Mouse (Mus musculus) kidney, adult 2 months (tissue): ENCODE measurements around the gene Bcat2. TPM values are rescaled to one million over a fixed set of nuclear protein-coding genes. Genes with fewer than 3 reads are reported as not detected.
A peak's percentile ranks its signal among the peaks of the same experiment; 100 is the strongest.
"Not testable (repeated sequence)": the region's sequence is repeated elsewhere in the genome, so short reads cannot be mapped to it uniquely, and the experiment has no call there.

ENCODE experiments used
- DNase-seq: peaks from one replicate; pipeline ENCODE4 v3.0.0; 2021
- H3K27ac ChIP-seq: fragments of 200-500 bp; 2 replicates; pipeline ENCODE4 v1.5.1; 2012; ENCODE audit warnings: low read depth, low read length, control low read depth, inconsistent platforms; ENCODE audit not compliant: insufficient read depth
- H3K27me3 ChIP-seq: fragments of 200-500 bp; replicated peaks from 2 replicates; pipeline ENCODE4 v1.6.1; 2012; ENCODE audit warnings: mild to moderate bottlenecking, moderate library complexity, low read length, inconsistent platforms; ENCODE audit not compliant: control insufficient read depth, insufficient read depth
- H3K36me3 ChIP-seq: fragments of 200-500 bp; 2 replicates; pipeline ENCODE4 v1.6.1; 2012; ENCODE audit warnings: mild to moderate bottlenecking, moderate library complexity, low read length, inconsistent platforms; ENCODE audit not compliant: control insufficient read depth, insufficient read depth
- H3K4me1 ChIP-seq: fragments of 200-500 bp; 2 replicates; pipeline ENCODE4 v1.6.1; 2011; ENCODE audit warnings: low read length; ENCODE audit not compliant: control insufficient read depth, insufficient read depth
- H3K4me3 ChIP-seq: fragments of 200-500 bp; 2 replicates; pipeline ENCODE4 v1.5.1; 2011; ENCODE audit warnings: mild to moderate bottlenecking, low read depth, low read length, control low read depth; ENCODE audit not compliant: insufficient read depth
- CTCF ChIP-seq: fragments of 200-500 bp; conservative IDR thresholded peaks from 2 replicates; pipeline ENCODE4 v1.5.1; 2011; ENCODE audit warnings: low read depth, mild to moderate bottlenecking, control low read depth, low read length, moderate library complexity, mixed read lengths; ENCODE audit not compliant: insufficient read depth, insufficient read length
- POLR2A ChIP-seq: fragments of 200-500 bp; IDR thresholded peaks from one replicate; pipeline ENCODE4 v1.6.1; 2011; ENCODE audit warnings: low read depth, low read length, control low read depth
- WGBS: fragments of 180-500 bp; shearing (Covaris S2); methylation state at CpG from one replicate; pipeline ENCODE4 v1.1.7; 2018; 5-methylcytosine and 5-hydroxymethylcytosine counted together
- polyA plus RNA-seq: library from polyadenylated mRNA; depleted of rRNA; stranded (reverse); fragments of >200 nt; gene quantifications from 2 replicates; pipeline ENCODE4 v1.2.3, GENCODE M21; 2012

The Bcat2 gene
- polyA plus RNA-seq, 1 experiment = 185 TPM

GRCm38 (mm10) chr7:45524841-45525621 is 44.9 kb upstream of the Bcat2 start:
- Histone ChIP-seq H3K36me3 (peaks cover 2% of the 10 kb centered on the region; the same call in 1 of the 2 replicates), H3K27me3 (no peaks in the 10 kb centered on the region), H3K4me3 (peak overlapping the region; percentile 80), H3K4me1 (peaks cover 20% of the 10 kb centered on the region), H3K27ac (peak overlapping the region; percentile 95)
- 24% methylated on average over 12 of the region's 12 CpGs for WGBS
- TF ChIP-seq POLR2A (no peak), CTCF (no peak)
- peak; percentile 55 for DNase-seq

DNA sequence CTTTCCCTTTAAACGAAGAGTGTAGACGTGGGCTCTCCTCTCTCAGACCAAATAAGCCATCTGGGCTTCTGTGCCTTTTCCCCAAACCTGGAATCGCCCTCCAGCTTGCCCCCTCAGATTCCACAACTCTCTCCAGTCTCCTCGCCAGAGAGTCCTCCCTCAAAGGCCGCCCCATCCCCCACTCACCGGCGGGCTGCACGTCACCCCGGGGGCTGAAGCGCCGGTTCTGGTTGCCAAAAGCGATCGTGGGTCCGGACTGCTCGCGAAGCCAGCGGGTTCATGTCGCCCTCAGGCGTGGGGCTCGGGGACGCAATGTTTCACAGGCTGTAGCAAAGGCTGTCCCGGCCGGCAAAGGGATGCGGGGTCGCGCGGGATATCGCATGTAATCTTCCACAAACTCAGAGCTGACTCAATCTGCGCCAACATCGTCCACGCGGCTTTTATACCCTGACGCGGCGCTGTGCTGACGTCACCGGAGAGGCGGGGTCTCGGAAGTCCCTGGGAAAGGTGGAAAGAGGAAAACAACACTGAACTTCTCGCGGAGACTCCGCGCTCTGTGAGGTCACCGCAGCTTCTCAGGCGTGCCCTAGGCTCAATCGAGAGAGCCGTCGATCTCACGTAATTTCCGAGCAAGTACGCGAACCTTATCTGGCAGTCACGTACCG is 44.0 kb upstream of the Bcat2 start, which contains the start of the genes Ppp1r15a and Plekha4:
Ppp1r15a (minus strand) TSS at position 460 of the 665 bp plus-strand sequence.
Plekha4 (plus strand) TSS at position 522 of the 665 bp plus-strand sequence.
- TF ChIP-seq POLR2A (peak; percentile 96), CTCF (no peak)
- DNase-seq = peak; percentile 97
- H3K4me3 ChIP-seq = peak within 1 kb of the TSS; percentile 80
- H3K4me1 ChIP-seq = peaks cover 20% of the 10 kb centered on the region
- WGBS = under 1% methylated on average over 54 of the region's 54 CpGs
- H3K27ac ChIP-seq = peak within 1 kb of the TSS; percentile 95
- H3K36me3 ChIP-seq = peaks cover 2% of the 10 kb centered on the region; the same call in 1 of the 2 replicates
- H3K27me3 ChIP-seq = no peaks in the 10 kb centered on the region

DNA sequence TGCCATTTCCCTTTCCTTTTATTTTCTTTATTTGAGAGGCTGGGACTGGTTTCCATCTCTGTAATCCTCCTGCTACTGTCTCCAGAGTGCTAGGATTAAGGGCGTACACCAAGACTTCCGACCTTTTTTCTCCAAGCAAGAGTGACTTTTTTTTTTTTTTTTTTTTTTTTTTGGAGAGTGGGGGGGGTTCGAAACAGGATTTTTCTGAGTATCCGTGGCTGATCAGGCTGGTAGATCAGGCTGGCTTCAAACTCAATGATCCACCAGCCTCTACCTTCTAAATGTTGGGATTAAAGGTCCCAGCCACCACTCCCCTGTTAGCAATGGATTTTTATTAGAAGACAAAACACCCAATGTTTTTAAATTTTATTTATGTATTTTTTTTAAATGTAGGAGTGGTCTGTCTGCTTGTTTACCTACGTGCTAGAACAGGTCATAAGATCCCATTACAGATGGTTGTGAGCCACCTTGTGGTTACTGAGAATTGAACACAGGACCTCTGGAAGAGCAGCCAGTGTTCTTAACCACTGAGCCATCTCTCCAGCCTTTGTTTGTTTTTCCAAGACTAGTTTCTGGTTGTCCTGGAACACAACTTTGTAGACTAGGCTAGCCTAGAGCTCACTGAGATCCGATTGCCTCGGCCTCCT is 43.4 kb upstream of the Bcat2 start:
- DNase-seq = peak; percentile 72
- H3K36me3 ChIP-seq = peaks cover 2% of the 10 kb centered on the region; the same call in 1 of the 2 replicates
- H3K27me3 ChIP-seq = no peaks in the 10 kb centered on the region
- H3K27ac ChIP-seq = peak overlapping the region; percentile 91
- 24% methylated on average over 7 of the region's 7 CpGs for WGBS
- peaks cover 20% of the 10 kb centered on the region for H3K4me1 ChIP-seq
- H3K4me3 ChIP-seq = peak overlapping the region; percentile 80
- TF ChIP-seq POLR2A = no peak
- TF ChIP-seq CTCF = 0 out of 2 replicates have a peak, but pooled peaks have one; percentile 5

GRCm38 (mm10) chr7:45527169-45527568 is 42.8 kb upstream of the Bcat2 start:
- H3K27ac ChIP-seq, H3K4me3 ChIP-seq: not testable (repeated sequence)

GRCm38 (mm10) chr7:45529461-45529860 is 40.5 kb upstream of the Bcat2 start:
- TF ChIP-seq CTCF (no peak), POLR2A (no peak)
- Histone ChIP-seq H3K27me3 (no peaks in the 10 kb centered on the region), H3K36me3 (no peaks in the 10 kb centered on the region), H3K27ac (no peak overlapping the region), H3K4me3 (no peak overlapping the region), H3K4me1 (peaks cover 9% of the 10 kb centered on the region)
- 22% methylated on average over 6 of the region's 6 CpGs for WGBS
- no peak for DNase-seq

More at GRCm38 (mm10) chr7:45527169-45527568, 42.8 kb upstream of the Bcat2 start:
- DNase-seq, H3K36me3 ChIP-seq, H3K27me3 ChIP-seq: not testable (repeated sequence)
- WGBS = 91% methylated on average over 6 of the region's 6 CpGs
- peaks cover 18% of the 10 kb centered on the region for H3K4me1 ChIP-seq

DNA sequence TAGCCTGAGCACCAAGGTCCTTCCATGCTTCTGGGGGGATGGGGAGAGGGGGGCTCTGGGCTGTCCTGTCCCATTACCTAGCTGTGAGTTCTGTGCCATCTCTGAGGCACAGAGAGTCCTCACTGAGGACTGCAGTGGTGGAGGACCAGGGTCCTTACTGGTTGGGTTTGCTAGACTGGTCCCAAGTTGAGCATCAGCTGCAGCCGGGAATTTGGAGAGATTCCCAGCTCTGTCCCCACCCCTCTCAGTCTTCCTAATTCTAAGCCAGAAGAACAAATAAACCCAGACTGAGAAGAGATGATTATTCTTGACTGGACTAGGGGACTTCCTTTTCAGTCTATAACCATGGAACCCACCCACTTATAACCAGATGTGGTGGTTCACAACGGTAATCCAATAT is 39.3 kb upstream of the Bcat2 start:
- no peak overlapping the region for H3K4me3 ChIP-seq
- H3K4me1 ChIP-seq = peaks cover 3% of the 10 kb centered on the region; the same call in 1 of the 2 replicates
- TF ChIP-seq CTCF (no peak), POLR2A (no peak)
- no peaks in the 10 kb centered on the region for H3K27me3 ChIP-seq
- no peak for DNase-seq
- 65% methylated on average over 2 of the region's 2 CpGs for WGBS
- H3K36me3 ChIP-seq = no peaks in the 10 kb centered on the region
- H3K27ac ChIP-seq = no peak overlapping the region

- WGBS = 74% methylated on average over 1 of the region's 1 CpGs
- H3K27ac ChIP-seq = no peak overlapping the region
- no peak overlapping the region for H3K4me3 ChIP-seq
Observed at GRCm38 (mm10) chr7:45535676-45536075, 34.3 kb upstream of the Bcat2 start.

More at GRCm38 (mm10) chr7:45535676-45536075, 34.3 kb upstream of the Bcat2 start:
- TF ChIP-seq CTCF (no peak), POLR2A (no peak)
- Histone ChIP-seq H3K4me1 (peaks cover 4% of the 10 kb centered on the region; the same call in 1 of the 2 replicates), H3K36me3 (no peaks in the 10 kb centered on the region), H3K27me3 (no peaks in the 10 kb centered on the region)
- no peak for DNase-seq
